Mouse (Mus musculus) midbrain, embryonic 12.5 days (tissue): ENCODE measurements at regions not wholly inside any gene's neighbourhood (a gene's known extent, or its start where the extent isn't known, plus 50 kb on each side); places are given as distances from the start of the nearest gene placed in this dataset.

Experiments used
- ATAC-seq: fragments of 200-750 bp; cut with Nextera tagmentation; 2 replicates; pipeline ENCODE4 v1.8.0; 2017; ENCODE audit warnings: low read depth, moderate TSS enrichment, moderate library complexity; ENCODE audit not compliant: low FRiP score
- H3K27ac ChIP-seq: fragments of 300-500 bp; sonication (generic); replicated peaks from 2 replicates; pipeline ENCODE4 v1.5.1; 2016; ENCODE audit warnings: mild to moderate bottlenecking
- H3K27me3 ChIP-seq: fragments of 300-500 bp; sonication (generic); 2 replicates; pipeline ENCODE4 v1.6.1; 2016; ENCODE audit warnings: mild to moderate bottlenecking
- H3K36me3 ChIP-seq: fragments of 300-500 bp; sonication (generic); 2 replicates; pipeline ENCODE4 v1.6.1; 2016
- H3K4me1 ChIP-seq: fragments of 300-500 bp; sonication (generic); 2 replicates; pipeline ENCODE4 v1.6.1; 2016
- H3K4me2 ChIP-seq: fragments of 300-500 bp; sonication (generic); replicated peaks from 2 replicates; pipeline ENCODE4 v1.6.1; 2016; ENCODE audit warnings: mild to moderate bottlenecking, moderate library complexity
- H3K4me3 ChIP-seq: fragments of 300-500 bp; sonication (generic); 2 replicates; pipeline ENCODE4 v1.5.1; 2016; ENCODE audit warnings: mild to moderate bottlenecking
- H3K9ac ChIP-seq: fragments of 300-500 bp; sonication (generic); replicated peaks from 2 replicates; pipeline ENCODE4 v1.6.1; 2016; ENCODE audit warnings: mild to moderate bottlenecking, moderate library complexity
- H3K9me3 ChIP-seq: fragments of 300-500 bp; sonication (generic); 2 replicates; pipeline ENCODE4 v1.6.1; 2016; ENCODE audit warnings: mild to moderate bottlenecking
- WGBS: fragments of 180-500 bp; shearing (Covaris S2); methylation state at CpG from one replicate; pipeline ENCODE4 v1.1.7; 2016; 5-methylcytosine and 5-hydroxymethylcytosine counted together

GRCm38 (mm10) chr8:27837903-27838302 is 390.4 kb downstream of the Poteg start:
- 57% methylated on average over 1 of the region's 1 CpGs for WGBS
- ATAC-seq = peak; percentile 77
- H3K27ac ChIP-seq = no peak overlapping the region

GRCm38 (mm10) chr8:27866468-27866995 is 419.1 kb downstream of the Poteg start:
- Histone ChIP-seq H3K4me2 (no peak overlapping the region), H3K27me3 (no peaks in the 10 kb centered on the region), H3K4me1 (no peaks in the 10 kb centered on the region), H3K4me3 (no peak overlapping the region), H3K9me3 (no peaks in the 10 kb centered on the region), H3K36me3 (no peaks in the 10 kb centered on the region), H3K9ac (no peak overlapping the region), H3K27ac (no peak overlapping the region)
- 61% methylated on average over 1 of the region's 1 CpGs for WGBS
- no peak for ATAC-seq

More at GRCm38 (mm10) chr8:27837903-27838302, 390.4 kb downstream of the Poteg start:
- Histone ChIP-seq H3K9ac (no peak overlapping the region), H3K4me1 (peaks cover 2% of the 10 kb centered on the region; the same call in 1 of the 2 replicates), H3K4me2 (no peak overlapping the region), H3K27me3 (no peaks in the 10 kb centered on the region), H3K9me3 (no peaks in the 10 kb centered on the region), H3K4me3 (no peak overlapping the region), H3K36me3 (no peaks in the 10 kb centered on the region)

GRCm38 (mm10) chr8:27868591-27868990 is 421.1 kb downstream of the Poteg start:
- H3K4me1 ChIP-seq = no peaks in the 10 kb centered on the region
- H3K4me3 ChIP-seq = no peak overlapping the region
- WGBS = 88% methylated on average over 7 of the region's 7 CpGs
- ATAC-seq = no peak
- no peaks in the 10 kb centered on the region for H3K36me3 ChIP-seq
- no peak overlapping the region for H3K4me2 ChIP-seq
- H3K9me3 ChIP-seq = no peaks in the 10 kb centered on the region
- no peak overlapping the region for H3K9ac ChIP-seq
- H3K27ac ChIP-seq = no peak overlapping the region
- no peaks in the 10 kb centered on the region for H3K27me3 ChIP-seq

- no peaks in the 10 kb centered on the region for H3K9me3 ChIP-seq
- no peak overlapping the region for H3K27ac ChIP-seq
- no peaks in the 10 kb centered on the region for H3K4me1 ChIP-seq
- H3K4me3 ChIP-seq = no peak overlapping the region
- H3K27me3 ChIP-seq = no peaks in the 10 kb centered on the region
- H3K36me3 ChIP-seq = no peaks in the 10 kb centered on the region
- no peak overlapping the region for H3K4me2 ChIP-seq
- no peak for ATAC-seq
- H3K9ac ChIP-seq = no peak overlapping the region
Observed at GRCm38 (mm10) chr8:27877691-27878264, 430.3 kb downstream of the Poteg start.

- H3K4me1 ChIP-seq = no peaks in the 10 kb centered on the region
- no peak for ATAC-seq
- WGBS = 65% methylated on average over 6 of the region's 6 CpGs
- H3K4me3 ChIP-seq = no peak overlapping the region
- no peaks in the 10 kb centered on the region for H3K36me3 ChIP-seq
- no peaks in the 10 kb centered on the region for H3K27me3 ChIP-seq
- no peak overlapping the region for H3K4me2 ChIP-seq
- H3K9ac ChIP-seq = no peak overlapping the region
- H3K9me3 ChIP-seq = no peaks in the 10 kb centered on the region
- no peak overlapping the region for H3K27ac ChIP-seq
Observed at GRCm38 (mm10) chr8:27889292-27889691, 441.8 kb downstream of the Poteg start.

GRCm38 (mm10) chr8:27894325-27894724 is 446.9 kb downstream of the Poteg start:
- H3K9me3 ChIP-seq = no peaks in the 10 kb centered on the region
- H3K4me3 ChIP-seq = no peak overlapping the region
- no peak for ATAC-seq
- 64% methylated on average over 6 of the region's 6 CpGs for WGBS
- H3K36me3 ChIP-seq = no peaks in the 10 kb centered on the region
- no peak overlapping the region for H3K27ac ChIP-seq
- H3K4me2 ChIP-seq = no peak overlapping the region
- H3K9ac ChIP-seq = no peak overlapping the region
- no peaks in the 10 kb centered on the region for H3K27me3 ChIP-seq
- no peaks in the 10 kb centered on the region for H3K4me1 ChIP-seq

GRCm38 (mm10) chr8:27900115-27900514 is 452.6 kb downstream of the Poteg start:
- no peak overlapping the region for H3K4me2 ChIP-seq
- H3K4me3 ChIP-seq = no peak overlapping the region
- H3K36me3 ChIP-seq = no peaks in the 10 kb centered on the region
- H3K27me3 ChIP-seq = no peaks in the 10 kb centered on the region
- no peak overlapping the region for H3K9ac ChIP-seq
- WGBS = 82% methylated on average over 2 of the region's 2 CpGs
- H3K27ac ChIP-seq = no peak overlapping the region
- H3K9me3 ChIP-seq = no peaks in the 10 kb centered on the region
- ATAC-seq = no peak
- peaks cover 4% of the 10 kb centered on the region; the same call in 1 of the 2 replicates for H3K4me1 ChIP-seq

- WGBS = 11% methylated on average over 2 of the region's 2 CpGs
- no peak for ATAC-seq
Observed at GRCm38 (mm10) chr8:27903796-27904195, 456.3 kb downstream of the Poteg start.

GRCm38 (mm10) chr8:27909347-27909945 is 462.0 kb downstream of the Poteg start:
- no peaks in the 10 kb centered on the region for H3K4me1 ChIP-seq
- no peaks in the 10 kb centered on the region for H3K27me3 ChIP-seq
- no peak overlapping the region for H3K27ac ChIP-seq
- no peak for ATAC-seq
- 60% methylated on average over 2 of the region's 2 CpGs for WGBS
- H3K9me3 ChIP-seq = no peaks in the 10 kb centered on the region
- no peaks in the 10 kb centered on the region for H3K36me3 ChIP-seq
- H3K9ac ChIP-seq = no peak overlapping the region
- H3K4me3 ChIP-seq = no peak overlapping the region
- no peak overlapping the region for H3K4me2 ChIP-seq

More at GRCm38 (mm10) chr8:27903796-27904195, 456.3 kb downstream of the Poteg start:
- H3K27ac ChIP-seq = no peak overlapping the region
- peaks cover 4% of the 10 kb centered on the region; the same call in 1 of the 2 replicates for H3K4me1 ChIP-seq
- H3K9ac ChIP-seq = no peak overlapping the region
- no peaks in the 10 kb centered on the region for H3K27me3 ChIP-seq
- no peak overlapping the region for H3K4me2 ChIP-seq
- H3K36me3 ChIP-seq = no peaks in the 10 kb centered on the region
- no peaks in the 10 kb centered on the region for H3K9me3 ChIP-seq
- no peak overlapping the region for H3K4me3 ChIP-seq

- no peaks in the 10 kb centered on the region for H3K9me3 ChIP-seq
- ATAC-seq = 0 out of 2 replicates have a peak, but pooled peaks have one; percentile 38
- no peaks in the 10 kb centered on the region for H3K27me3 ChIP-seq
- no peak overlapping the region for H3K4me2 ChIP-seq
- 46% methylated on average over 12 of the region's 12 CpGs for WGBS
- no peak overlapping the region for H3K9ac ChIP-seq
- H3K4me3 ChIP-seq = no peak overlapping the region
- no peak overlapping the region for H3K27ac ChIP-seq
- no peaks in the 10 kb centered on the region for H3K36me3 ChIP-seq
- H3K4me1 ChIP-seq = peaks cover 9% of the 10 kb centered on the region; the same call in 1 of the 2 replicates
Observed at GRCm38 (mm10) chr8:27938559-27939492, 491.4 kb downstream of the Poteg start.

- no peaks in the 10 kb centered on the region for H3K9me3 ChIP-seq
- no peaks in the 10 kb centered on the region for H3K4me1 ChIP-seq
- H3K9ac ChIP-seq = no peak overlapping the region
- no peak overlapping the region for H3K4me2 ChIP-seq
- no peak for ATAC-seq
- no peaks in the 10 kb centered on the region for H3K27me3 ChIP-seq
- no peak overlapping the region for H3K4me3 ChIP-seq
- no peak overlapping the region for H3K27ac ChIP-seq
- H3K36me3 ChIP-seq = no peaks in the 10 kb centered on the region
Observed at GRCm38 (mm10) chr8:27955000-27955399, 507.5 kb downstream of the Poteg start.

GRCm38 (mm10) chr8:27980920-27981319 is 533.5 kb downstream of the Poteg start:
- H3K4me1 ChIP-seq = no peaks in the 10 kb centered on the region
- H3K9me3 ChIP-seq = no peaks in the 10 kb centered on the region
- H3K4me2 ChIP-seq = no peak overlapping the region
- H3K4me3 ChIP-seq = no peak overlapping the region
- H3K9ac ChIP-seq = no peak overlapping the region
- WGBS = 15% methylated on average over 3 of the region's 3 CpGs
- H3K27ac ChIP-seq = no peak overlapping the region
- no peaks in the 10 kb centered on the region for H3K36me3 ChIP-seq
- no peak for ATAC-seq
- no peaks in the 10 kb centered on the region for H3K27me3 ChIP-seq
